ENCODE assay signal across 23 mouse cellular contexts in genomic region chr1:119626837-119627236, GRCm38 (mm10). TPM values are rescaled to one million over a fixed set of nuclear protein-coding genes. Genes with fewer than 3 reads are reported as not detected.
DNase-seq lines count a peak whose midpoint lies in the region; ATAC-seq lines count a peak whose summit lies in the region.
"Had no signal": no experiment of that assay in that cellular context is flagged by ENCODE, and none has a peak within 500 bp of the region (broad histone marks: within the 10 kb centered on the region; RNA-seq: fewer than 3 reads in every experiment).

No protein-coding gene starts in this region.

- H3K4me2 ChIP-seq in kidney, embryonic 15.5 days, result no peak overlapping the region
- no peak overlapping the region for H3K4me2 ChIP-seq in hindbrain, embryonic 14.5 days (replicated peaks)
- H3K4me2 ChIP-seq: embryonic facial prominence, embryonic 12.5 days; embryonic facial prominence, embryonic 15.5 days; heart, embryonic 11.5 days; hindbrain, embryonic 12.5 days had no signal

- no peaks in the 10 kb centered on the region for H3K27me3 ChIP-seq in kidney, embryonic 15.5 days
- H3K27me3 ChIP-seq in hindbrain, embryonic 14.5 days (ENCODE audit: control insufficient read depth, insufficient read depth, low read length), result no peaks in the 10 kb centered on the region
- H3K27me3 ChIP-seq: embryonic facial prominence, embryonic 12.5 days; embryonic facial prominence, embryonic 15.5 days; hindbrain, embryonic 12.5 days had no signal

- DNase-seq in kidney, adult 8-10 months, result no peak
- peak; percentile 28 for DNase-seq in kidney, postnatal 14 days
- DNase-seq in kidney, adult 11 months, result no peak
- DNase-seq in ovary, postnatal 14 days (ENCODE audit: low spot score), result peak; percentile 12
- no peak for DNase-seq in ovary, postnatal 36 days (ENCODE audit: low spot score)
- DNase-seq in hindbrain, embryonic 14.5 days (ENCODE audit: low spot score), result no peak
- DNase-seq: adrenal gland, adult 2 months; adrenal gland, postnatal 14 days; cerebellum, adult 11 months; cerebellum, adult 2 months; cerebellum, adult 9-11 months; cerebellum, postnatal 25 days; forebrain, postnatal 0 days; gastrocnemius, adult 2 months; gastrocnemius, postnatal 14 days; heart, adult 11 months had no signal

- H3K36me3 ChIP-seq in kidney, embryonic 15.5 days, result peaks cover 2% of the 10 kb centered on the region; the same call in 1 of the 2 replicates
- H3K36me3 ChIP-seq in hindbrain, embryonic 14.5 days (replicated peaks; ENCODE audit: control insufficient read depth, insufficient read depth), result no peaks in the 10 kb centered on the region
- H3K36me3 ChIP-seq: embryonic facial prominence, embryonic 12.5 days; embryonic facial prominence, embryonic 15.5 days; hindbrain, embryonic 12.5 days had no signal

- H3K27ac ChIP-seq in kidney, embryonic 15.5 days, result peak overlapping the region; percentile 70
- no peak overlapping the region for H3K27ac ChIP-seq in hindbrain, embryonic 14.5 days
- H3K27ac ChIP-seq: embryonic facial prominence, embryonic 12.5 days; embryonic facial prominence, embryonic 15.5 days; gastrocnemius, adult 2 months; hindbrain, embryonic 12.5 days had no signal

- no peak overlapping the region for H3K9ac ChIP-seq in kidney, embryonic 15.5 days
- no peak overlapping the region for H3K9ac ChIP-seq in hindbrain, embryonic 14.5 days
- H3K9ac ChIP-seq: embryonic facial prominence, embryonic 12.5 days; embryonic facial prominence, embryonic 15.5 days; forebrain, postnatal 0 days; hindbrain, embryonic 12.5 days had no signal

- 25% methylated on average over 4 of the region's 4 CpGs for WGBS in kidney, embryonic 15.5 days
- 87% methylated on average over 4 of the region's 4 CpGs for WGBS in hindbrain, embryonic 14.5 days

- peak; percentile 79 for ATAC-seq in kidney, embryonic 15.5 days (replicated peaks; ENCODE audit: low FRiP score)
- ATAC-seq in hindbrain, embryonic 14.5 days (ENCODE audit: low FRiP score), result no peak
- ATAC-seq: CD4-positive, CD25-positive, alpha-beta regulatory T cell, adult 4 months; forebrain, embryonic 14.5 days; forebrain, postnatal 0 days had no signal

- peaks cover 23% of the 10 kb centered on the region for H3K4me1 ChIP-seq in kidney, embryonic 15.5 days
- H3K4me1 ChIP-seq in hindbrain, embryonic 14.5 days (replicated peaks; ENCODE audit: control insufficient read depth, insufficient read depth, low read length), result no peaks in the 10 kb centered on the region
- H3K4me1 ChIP-seq: embryonic facial prominence, embryonic 12.5 days; embryonic facial prominence, embryonic 15.5 days; hindbrain, embryonic 12.5 days had no signal

- H3K9me3 ChIP-seq in kidney, embryonic 15.5 days (replicated peaks), result no peaks in the 10 kb centered on the region
- no peaks in the 10 kb centered on the region for H3K9me3 ChIP-seq in hindbrain, embryonic 14.5 days (ENCODE audit: control insufficient read depth, low read length)
- H3K9me3 ChIP-seq: embryonic facial prominence, embryonic 12.5 days; embryonic facial prominence, embryonic 15.5 days; hindbrain, embryonic 12.5 days had no signal

- no peak overlapping the region for H3K4me3 ChIP-seq in kidney, embryonic 15.5 days (replicated peaks)
- no peak overlapping the region for H3K4me3 ChIP-seq in hindbrain, embryonic 14.5 days (replicated peaks; ENCODE audit: low read length)
- H3K4me3 ChIP-seq: embryonic facial prominence, embryonic 12.5 days; embryonic facial prominence, embryonic 15.5 days; gastrocnemius, adult 2 months; hindbrain, embryonic 12.5 days had no signal

RNA-seq across cellular contexts. Expression of gene Epb41l5, which starts 22.0 kb away (rescaled TPM):
- 64.0 and 64.2 TPM in 2 replicates for polyA plus RNA-seq in kidney, embryonic 15.5 days (2015; fragmentation: Nextera tagmentation; extraction: Ambion mirVana)
- 21.3 and 22.5 TPM in 2 replicates for polyA plus RNA-seq in hindbrain, embryonic 14.5 days (2014; fragmentation: Nextera tagmentation; extraction: Ambion mirVana)

Comparison
In these comparisons a context has a peak if more than half of its experiments do, and no peak if none do; other contexts are left out.
1. DNase-seq: peak in kidney, postnatal 14 days (single experiment) and ovary, postnatal 14 days (single experiment); none in kidney, adult 8-10 months (0 of 2), kidney, adult 11 months (single experiment), ovary, postnatal 36 days (single experiment) and hindbrain, embryonic 14.5 days (single experiment).